Mouse (Mus musculus) MEL (cell line): ENCODE results near the gene Pttg1.

Source experiments
- CHD2 ChIP-seq: IDR thresholded peaks from 2 replicates; pipeline ENCODE4 v1.6.1; 2011; ENCODE audit warnings: low read length, improper control_type of control experiment
- CTCF ChIP-seq, 3 experiments: IDR thresholded peaks in 2 of 3; conservative IDR thresholded peaks in 1 of 3; 2 replicates each; pipeline ENCODE4 v1.5.1; 2011 to 2012; ENCODE audit warnings: low read length in 3 of 3, low read depth in 2 of 3, mild to moderate bottlenecking in 2 of 3, improper control_type of control experiment in 1 of 3, inconsistent platforms in 1 of 3, mixed read lengths in 1 of 3, moderate library complexity in 1 of 3; ENCODE audit not compliant: control insufficient read depth in 1 of 3, insufficient read depth in 1 of 3, poor library complexity in 1 of 3, severe bottlenecking in 1 of 3
- E2F4 ChIP-seq: IDR thresholded peaks from 2 replicates; pipeline ENCODE4 v1.6.1; 2011; ENCODE audit warnings: low read depth, low read length, improper control_type of control experiment, borderline replicate concordance
- ELF1 ChIP-seq: IDR thresholded peaks from 2 replicates; pipeline ENCODE4 v1.6.1; 2014; ENCODE audit warnings: low read depth, mild to moderate bottlenecking, inconsistent platforms, low read length, improper control_type of control experiment, moderate library complexity
- HCFC1 ChIP-seq: IDR thresholded peaks from 2 replicates; pipeline ENCODE4 v1.6.1; 2012; ENCODE audit warnings: low read depth, mild to moderate bottlenecking, inconsistent platforms, low read length, improper control_type of control experiment, moderate library complexity
- MYC ChIP-seq: IDR thresholded peaks from 2 replicates; pipeline ENCODE4 v1.6.1; 2011; ENCODE audit warnings: low read depth, mild to moderate bottlenecking, low read length, improper control_type of control experiment, moderate library complexity
- POLR2AphosphoS2 ChIP-seq: IDR thresholded peaks from 2 replicates; pipeline ENCODE4 v1.6.1; 2011; ENCODE audit warnings: low read length, improper control_type of control experiment
- RAD21 ChIP-seq: IDR thresholded peaks from 2 replicates; pipeline ENCODE4 v1.6.1; 2011; ENCODE audit warnings: mild to moderate bottlenecking, low read depth, low read length, improper control_type of control experiment
- SMC3 ChIP-seq: IDR thresholded peaks from 2 replicates; pipeline ENCODE4 v1.6.1; 2011; ENCODE audit warnings: low read depth, low read length, improper control_type of control experiment
- TBP ChIP-seq: IDR thresholded peaks from 2 replicates; pipeline ENCODE4 v1.8.0; 2011; ENCODE audit warnings: low read depth, low read length, improper control_type of control experiment

DNA sequence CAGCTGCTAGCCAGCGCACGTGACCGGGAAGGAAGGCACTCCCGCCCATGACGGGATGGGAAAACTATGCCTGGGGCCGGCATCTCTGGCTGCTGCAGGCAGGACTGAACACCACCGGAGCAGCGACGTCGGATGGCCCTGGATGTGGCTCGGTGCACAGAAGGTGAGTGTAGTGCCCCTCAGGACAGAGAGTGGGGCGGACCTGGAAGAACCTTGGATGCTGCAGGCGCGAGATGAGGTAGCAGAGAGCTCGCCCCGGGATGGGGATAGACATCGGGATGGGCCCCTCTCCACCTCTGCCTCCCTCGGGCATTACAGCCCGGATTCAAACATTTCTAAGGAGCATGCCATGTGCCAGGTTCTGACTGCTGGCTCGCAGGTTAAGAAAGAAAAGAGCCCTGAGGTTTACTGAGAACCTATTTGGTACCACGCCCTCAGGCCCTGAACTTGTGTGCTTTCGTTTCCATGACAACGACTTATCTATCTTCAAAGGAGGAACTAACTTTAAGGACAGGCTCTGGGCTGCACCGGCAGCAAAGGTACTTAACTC lies 48.2 kb upstream of the Pttg1 start, which contains the start of gene C1qtnf2:
- TF ChIP-seq E2F4 (no peak), CTCF (IDR thresholded peaks at IDR 0.05 in 2 of 3, conservative IDR thresholded peaks at IDR 0.05 in 1 of 3; ENCODE audit: control insufficient read depth in 1 of 3, insufficient read depth in 1 of 3, low read depth in 2 of 3, low read length in 3 of 3, poor library complexity in 1 of 3, severe bottlenecking in 1 of 3) (no peak), CHD2 (no peak), TBP (no peak), ELF1 (no peak), RAD21 (no peak), POLR2AphosphoS2 (no peak), HCFC1 (no peak), SMC3 (no peak), MYC (no peak)
